19 mouse cellular contexts compared by ENCODE assay signal in genomic region chr8:122638601-122639000, GRCm38 (mm10). TPM values are rescaled to one million over a fixed set of nuclear protein-coding genes. Genes with fewer than 3 reads are reported as not detected.
A peak's percentile ranks its signal among the peaks of the same experiment; 100 is the strongest.
DNase-seq lines count a peak whose midpoint lies in the region; ATAC-seq and TF ChIP-seq lines count a peak whose summit lies in the region.
"Had no signal": no experiment of that assay in that cellular context is flagged by ENCODE, and none has a peak within 500 bp of the region (broad histone marks: within the 10 kb centered on the region; RNA-seq: fewer than 3 reads in every experiment).

No protein-coding gene starts in this region.

- ATAC-seq in forebrain, embryonic 15.5 days (replicated peaks), result no peak
- ATAC-seq in midbrain, postnatal 0 days (ENCODE audit: low FRiP score), result no peak
- ATAC-seq in midbrain, embryonic 16.5 days, result no peak
- no peak for ATAC-seq in hindbrain, embryonic 14.5 days (ENCODE audit: low FRiP score)
- ATAC-seq in stomach, embryonic 16.5 days (ENCODE audit: insufficient read depth, low FRiP score), result no peak
- ATAC-seq in kidney, embryonic 15.5 days (replicated peaks; ENCODE audit: low FRiP score), result no peak

- WGBS in forebrain, embryonic 15.5 days, result 76% methylated on average over 16 of the region's 16 CpGs
- WGBS in forebrain, embryonic 10.5 days, result 88% methylated on average over 16 of the region's 16 CpGs
- 70% methylated on average over 16 of the region's 16 CpGs for WGBS in midbrain, postnatal 0 days
- WGBS in midbrain, embryonic 16.5 days, result 77% methylated on average over 16 of the region's 16 CpGs
- WGBS in hindbrain, embryonic 14.5 days, result 57% methylated on average over 16 of the region's 16 CpGs
- 66% methylated on average over 16 of the region's 16 CpGs for WGBS in stomach, embryonic 16.5 days
- WGBS in kidney, embryonic 15.5 days, result 73% methylated on average over 16 of the region's 16 CpGs

- no peak overlapping the region for H3K4me3 ChIP-seq in forebrain, embryonic 15.5 days
- no peak overlapping the region for H3K4me3 ChIP-seq in forebrain, embryonic 10.5 days
- H3K4me3 ChIP-seq in midbrain, postnatal 0 days (ENCODE audit: low read depth, low read length), result no peak overlapping the region
- no peak overlapping the region for H3K4me3 ChIP-seq in midbrain, embryonic 16.5 days (ENCODE audit: low read depth, low read length)
- no peak overlapping the region for H3K4me3 ChIP-seq in hindbrain, embryonic 14.5 days (replicated peaks; ENCODE audit: low read length)
- H3K4me3 ChIP-seq in stomach, embryonic 16.5 days (replicated peaks; ENCODE audit: low read length), result no peak overlapping the region
- H3K4me3 ChIP-seq in kidney, embryonic 15.5 days (replicated peaks), result no peak overlapping the region
- H3K4me3 ChIP-seq: forebrain, embryonic 12.5 days; limb, embryonic 13.5 days had no signal

- TF ChIP-seq CTCF in midbrain, postnatal 0 days (IDR thresholded peaks at IDR 0.05), result no peak

- H3K27me3 ChIP-seq in forebrain, embryonic 15.5 days, result no peaks in the 10 kb centered on the region
- H3K27me3 ChIP-seq in forebrain, embryonic 10.5 days (ENCODE audit: poor library complexity, severe bottlenecking), result no peaks in the 10 kb centered on the region
- no peaks in the 10 kb centered on the region for H3K27me3 ChIP-seq in midbrain, postnatal 0 days (ENCODE audit: insufficient read depth, low read length)
- no peaks in the 10 kb centered on the region for H3K27me3 ChIP-seq in midbrain, embryonic 16.5 days (ENCODE audit: control insufficient read depth, insufficient read depth, low read depth, low read length)
- H3K27me3 ChIP-seq in hindbrain, embryonic 14.5 days (ENCODE audit: control insufficient read depth, insufficient read depth, low read length), result no peaks in the 10 kb centered on the region
- no peaks in the 10 kb centered on the region for H3K27me3 ChIP-seq in stomach, embryonic 16.5 days (ENCODE audit: control insufficient read depth, insufficient read depth, low read length)
- no peaks in the 10 kb centered on the region for H3K27me3 ChIP-seq in kidney, embryonic 15.5 days
- H3K27me3 ChIP-seq: limb, embryonic 13.5 days had no signal

- H3K9ac ChIP-seq in forebrain, embryonic 15.5 days (replicated peaks), result no peak overlapping the region
- no peak overlapping the region for H3K9ac ChIP-seq in midbrain, postnatal 0 days (replicated peaks; ENCODE audit: low read length, poor library complexity, severe bottlenecking)
- H3K9ac ChIP-seq in midbrain, embryonic 16.5 days (ENCODE audit: low read depth, low read length), result no peak overlapping the region
- no peak overlapping the region for H3K9ac ChIP-seq in hindbrain, embryonic 14.5 days
- H3K9ac ChIP-seq in stomach, embryonic 16.5 days (ENCODE audit: low read length), result peak overlapping the region; percentile 20; the same call in 1 of the 2 replicates
- H3K9ac ChIP-seq in kidney, embryonic 15.5 days, result no peak overlapping the region
- H3K9ac ChIP-seq: forebrain, embryonic 12.5 days had no signal

- no peak for DNase-seq in forebrain, embryonic 10.5 days (ENCODE audit: extremely low spot score, low spot score)
- DNase-seq in midbrain, postnatal 0 days (ENCODE audit: low spot score), result peak; percentile 47
- DNase-seq in hindbrain, embryonic 14.5 days (ENCODE audit: low spot score), result no peak
- DNase-seq in spleen, postnatal 36 days (ENCODE audit: low spot score in 2 of 2), result no peak
- DNase-seq: heart, postnatal 10 days; kidney, adult 8-10 months; lung, adult 2 months; thymus, adult 18-20 months had no signal

- H3K9me3 ChIP-seq in forebrain, embryonic 15.5 days, result no peaks in the 10 kb centered on the region
- H3K9me3 ChIP-seq in forebrain, embryonic 10.5 days, result no peaks in the 10 kb centered on the region
- H3K9me3 ChIP-seq in midbrain, postnatal 0 days (ENCODE audit: low read length), result no peaks in the 10 kb centered on the region
- H3K9me3 ChIP-seq in midbrain, embryonic 16.5 days (replicated peaks; ENCODE audit: control insufficient read depth, low read length, poor library complexity, severe bottlenecking), result no peaks in the 10 kb centered on the region
- H3K9me3 ChIP-seq in hindbrain, embryonic 14.5 days (ENCODE audit: control insufficient read depth, low read length), result no peaks in the 10 kb centered on the region
- no peaks in the 10 kb centered on the region for H3K9me3 ChIP-seq in stomach, embryonic 16.5 days (replicated peaks; ENCODE audit: control insufficient read depth, low read length)
- H3K9me3 ChIP-seq in kidney, embryonic 15.5 days (replicated peaks), result no peaks in the 10 kb centered on the region
- H3K9me3 ChIP-seq: forebrain, embryonic 12.5 days; G1E; limb, embryonic 13.5 days had no signal

- H3K4me2 ChIP-seq in forebrain, embryonic 15.5 days (replicated peaks), result no peak overlapping the region
- no peak overlapping the region for H3K4me2 ChIP-seq in midbrain, postnatal 0 days (ENCODE audit: low read depth, low read length, poor library complexity, severe bottlenecking)
- H3K4me2 ChIP-seq in midbrain, embryonic 16.5 days (ENCODE audit: low read length), result no peak overlapping the region
- H3K4me2 ChIP-seq in hindbrain, embryonic 14.5 days (replicated peaks), result no peak overlapping the region
- H3K4me2 ChIP-seq in stomach, embryonic 16.5 days (ENCODE audit: low read depth, low read length), result no peak overlapping the region
- no peak overlapping the region for H3K4me2 ChIP-seq in kidney, embryonic 15.5 days
- H3K4me2 ChIP-seq: forebrain, embryonic 12.5 days; limb, embryonic 13.5 days had no signal

- H3K27ac ChIP-seq in forebrain, embryonic 15.5 days (replicated peaks), result 0 out of 2 replicates have a peak overlapping the region, but pooled peaks have one; percentile 36
- no peak overlapping the region for H3K27ac ChIP-seq in forebrain, embryonic 10.5 days
- H3K27ac ChIP-seq in midbrain, postnatal 0 days (ENCODE audit: low read depth, low read length), result no peak overlapping the region
- H3K27ac ChIP-seq in midbrain, embryonic 16.5 days (ENCODE audit: low read length), result no peak overlapping the region
- H3K27ac ChIP-seq in hindbrain, embryonic 14.5 days, result peak overlapping the region; percentile 23; the same call in 1 of the 2 replicates
- 0 out of 2 replicates have a peak overlapping the region, but pooled peaks have one; percentile 47 for H3K27ac ChIP-seq in stomach, embryonic 16.5 days (ENCODE audit: low read length)
- no peak overlapping the region for H3K27ac ChIP-seq in kidney, embryonic 15.5 days
- H3K27ac ChIP-seq: limb, embryonic 13.5 days had no signal

- H3K36me3 ChIP-seq in forebrain, embryonic 15.5 days, result peaks cover 40% of the 10 kb centered on the region
- H3K36me3 ChIP-seq in forebrain, embryonic 10.5 days (replicated peaks), result 0 out of 2 replicates have a peak, but pooled peaks cover 8% of the 10 kb centered on the region
- H3K36me3 ChIP-seq in midbrain, postnatal 0 days (ENCODE audit: insufficient read depth, low read length), result peaks cover 46% of the 10 kb centered on the region
- H3K36me3 ChIP-seq in midbrain, embryonic 16.5 days (ENCODE audit: control insufficient read depth, insufficient read depth, low read length), result peaks cover 32% of the 10 kb centered on the region
- peaks cover 79% of the 10 kb centered on the region for H3K36me3 ChIP-seq in hindbrain, embryonic 14.5 days (replicated peaks; ENCODE audit: control insufficient read depth, insufficient read depth)
- H3K36me3 ChIP-seq in stomach, embryonic 16.5 days (ENCODE audit: control insufficient read depth, insufficient read depth, low read length), result no peaks in the 10 kb centered on the region
- peaks cover 3% of the 10 kb centered on the region; the same call in 1 of the 2 replicates for H3K36me3 ChIP-seq in kidney, embryonic 15.5 days

- peaks cover 37% of the 10 kb centered on the region for H3K4me1 ChIP-seq in forebrain, embryonic 15.5 days
- peaks cover 35% of the 10 kb centered on the region for H3K4me1 ChIP-seq in forebrain, embryonic 10.5 days
- no peaks in the 10 kb centered on the region for H3K4me1 ChIP-seq in midbrain, postnatal 0 days (ENCODE audit: insufficient read depth, low read length)
- no peaks in the 10 kb centered on the region; the same call in 1 of the 2 replicates for H3K4me1 ChIP-seq in midbrain, embryonic 16.5 days (ENCODE audit: control insufficient read depth, insufficient read depth, low read length)
- peaks cover 6% of the 10 kb centered on the region; the same call in 1 of the 2 replicates for H3K4me1 ChIP-seq in hindbrain, embryonic 14.5 days (replicated peaks; ENCODE audit: control insufficient read depth, insufficient read depth, low read length)
- peaks cover 54% of the 10 kb centered on the region for H3K4me1 ChIP-seq in stomach, embryonic 16.5 days (ENCODE audit: control insufficient read depth, insufficient read depth, low read length)
- H3K4me1 ChIP-seq in kidney, embryonic 15.5 days, result peaks cover 49% of the 10 kb centered on the region

RNA-seq across cellular contexts. Expression of gene Pabpn1l, which starts 16.1 kb away (rescaled TPM):
- polyA plus RNA-seq in forebrain, embryonic 15.5 days (2015; fragmentation: Nextera tagmentation; extraction: Ambion mirVana), result not detected in 2 replicates
- not detected in 2 replicates for polyA plus RNA-seq in forebrain, embryonic 10.5 days (2016; fragmentation: Nextera tagmentation; extraction: Ambion mirVana)
- not detected in 2 replicates for total RNA-seq in midbrain, postnatal 0 days (2014; rRNA removed)
- not detected in 2 replicates for polyA plus RNA-seq in midbrain, postnatal 0 days (2015; fragmentation: Nextera tagmentation; extraction: Ambion mirVana)
- polyA plus RNA-seq in midbrain, embryonic 16.5 days (2015; fragmentation: Nextera tagmentation; extraction: Ambion mirVana), result not detected in 2 replicates
- not detected in 2 replicates for polyA plus RNA-seq in hindbrain, embryonic 14.5 days (2014; fragmentation: Nextera tagmentation; extraction: Ambion mirVana)
- not detected in 2 replicates for polyA plus RNA-seq in stomach, embryonic 16.5 days (2015; fragmentation: Nextera tagmentation; extraction: Ambion mirVana)
- 0.18 TPM in 1 of 2 replicates, not detected in the other for polyA plus RNA-seq in kidney, embryonic 15.5 days (2015; fragmentation: Nextera tagmentation; extraction: Ambion mirVana)
- total RNA-seq: gastrocnemius, postnatal 4 days; heart, postnatal 10 days; layer of hippocampus, postnatal 14 days; megakaryocyte-erythroid progenitor cell, adult 5-6 weeks had no signal
- polyA plus RNA-seq: forebrain, embryonic 12.5 days; G1E; limb, embryonic 13.5 days; lung, adult 2 months; small intestine, adult 2 months had no signal

RNA-seq across cellular contexts. Expression of gene Trappc2l, which starts 27.2 kb away (rescaled TPM):
- 80.4 and 87.9 TPM in 2 replicates for polyA plus RNA-seq in forebrain, embryonic 15.5 days (2015; fragmentation: Nextera tagmentation; extraction: Ambion mirVana)
- 41.0 and 44.1 TPM in 2 replicates for polyA plus RNA-seq in forebrain, embryonic 10.5 days (2016; fragmentation: Nextera tagmentation; extraction: Ambion mirVana)
- 14.1 and 23.2 TPM in 2 replicates for total RNA-seq in midbrain, postnatal 0 days (2014; rRNA removed)
- polyA plus RNA-seq in midbrain, postnatal 0 days (2015; fragmentation: Nextera tagmentation; extraction: Ambion mirVana), result 135 and 138 TPM in 2 replicates
- polyA plus RNA-seq in midbrain, embryonic 16.5 days (2015; fragmentation: Nextera tagmentation; extraction: Ambion mirVana), result 93.8 and 101 TPM in 2 replicates
- polyA plus RNA-seq in hindbrain, embryonic 14.5 days (2014; fragmentation: Nextera tagmentation; extraction: Ambion mirVana), result 118 and 130 TPM in 2 replicates
- polyA plus RNA-seq in stomach, embryonic 16.5 days (2015; fragmentation: Nextera tagmentation; extraction: Ambion mirVana), result 41.4 and 50.6 TPM in 2 replicates
- 51.8 and 54.8 TPM in 2 replicates for polyA plus RNA-seq in kidney, embryonic 15.5 days (2015; fragmentation: Nextera tagmentation; extraction: Ambion mirVana)

RNA-seq across cellular contexts. Expression of gene Galns, which starts 27.3 kb away (rescaled TPM):
- polyA plus RNA-seq in forebrain, embryonic 15.5 days (2015; fragmentation: Nextera tagmentation; extraction: Ambion mirVana), result 4.4 and 4.5 TPM in 2 replicates
- polyA plus RNA-seq in forebrain, embryonic 10.5 days (2016; fragmentation: Nextera tagmentation; extraction: Ambion mirVana), result 4.6 and 5.5 TPM in 2 replicates
- total RNA-seq in midbrain, postnatal 0 days (2014; rRNA removed), result 12.1 and 14.6 TPM in 2 replicates
- 10.9 and 12.7 TPM in 2 replicates for polyA plus RNA-seq in midbrain, postnatal 0 days (2015; fragmentation: Nextera tagmentation; extraction: Ambion mirVana)
- 8.4 and 8.9 TPM in 2 replicates for polyA plus RNA-seq in midbrain, embryonic 16.5 days (2015; fragmentation: Nextera tagmentation; extraction: Ambion mirVana)
- 5.8 and 6.0 TPM in 2 replicates for polyA plus RNA-seq in hindbrain, embryonic 14.5 days (2014; fragmentation: Nextera tagmentation; extraction: Ambion mirVana)
- 14.7 and 14.8 TPM in 2 replicates for polyA plus RNA-seq in stomach, embryonic 16.5 days (2015; fragmentation: Nextera tagmentation; extraction: Ambion mirVana)
- polyA plus RNA-seq in kidney, embryonic 15.5 days (2015; fragmentation: Nextera tagmentation; extraction: Ambion mirVana), result 14.0 and 16.0 TPM in 2 replicates

Comparison
In these comparisons a context has a peak if more than half of its experiments do, and no peak if none do; other contexts are left out.
1. H3K27ac ChIP-seq: peak in forebrain, embryonic 15.5 days (single experiment), hindbrain, embryonic 14.5 days (single experiment) and stomach, embryonic 16.5 days (single experiment); none in forebrain, embryonic 10.5 days (single experiment), midbrain, postnatal 0 days (single experiment), midbrain, embryonic 16.5 days (single experiment) and kidney, embryonic 15.5 days (single experiment).